Mouse (Mus musculus): Measurements from ENCODE around the gene Olfr97. TPM values are rescaled to one million over a fixed set of nuclear protein-coding genes. Genes with fewer than 3 reads are reported as not detected.

Gene Olfr97
- not detected for polyA plus RNA-seq (2014; fragmentation: Illumina TruSeq; extraction: RNeasy Lipid Tissue Mini Kit (QIAGEN cat#74804); ENCODE audit: insufficient read depth, low read depth, low replicate concordance)

DNA sequence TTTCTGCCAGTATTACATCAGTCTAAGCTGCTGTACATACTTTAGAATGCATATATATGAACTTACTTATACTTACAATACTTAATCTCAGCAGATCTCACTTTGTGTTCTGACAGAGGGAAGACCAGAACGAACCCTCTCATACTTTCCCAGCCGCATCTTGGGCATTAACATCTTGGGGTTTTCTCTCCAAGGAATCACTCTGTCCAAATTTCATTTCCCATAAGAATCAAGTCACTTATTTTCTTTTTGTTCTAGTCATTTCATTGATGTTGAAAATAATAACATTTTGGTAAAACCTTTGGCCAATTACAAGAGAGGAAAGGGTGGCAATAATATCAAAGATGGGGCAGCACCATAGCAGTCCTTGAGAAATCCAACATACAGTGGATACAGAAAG is at the start of gene Olfr97:
Gene Olfr97 (minus strand): TSS at position 101 of the 400 bp plus-strand sequence.

DNA sequence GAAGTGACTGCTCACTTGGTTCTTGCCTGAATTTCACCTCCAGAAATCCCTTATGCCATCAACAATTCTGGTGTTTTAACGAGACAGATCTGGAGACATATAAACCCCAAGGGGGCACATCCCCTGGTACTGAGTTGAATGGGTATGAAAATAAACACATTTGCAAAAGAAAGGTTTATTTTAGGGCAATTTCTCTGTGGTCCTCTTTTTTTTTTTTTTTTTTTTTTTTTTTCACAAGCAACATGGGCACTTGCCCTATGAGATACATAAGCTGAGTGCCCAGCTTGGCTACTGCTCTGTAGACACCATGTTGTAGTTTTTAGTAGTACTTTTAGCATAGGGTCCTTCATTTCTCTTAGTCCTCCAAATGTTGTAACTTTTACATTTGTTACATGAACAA is 46.2 kb upstream of the Olfr97 start, which contains the start of gene Olfr99:
Gene Olfr99 (minus strand): TSS at position 101 of the 400 bp plus-strand sequence.

DNA sequence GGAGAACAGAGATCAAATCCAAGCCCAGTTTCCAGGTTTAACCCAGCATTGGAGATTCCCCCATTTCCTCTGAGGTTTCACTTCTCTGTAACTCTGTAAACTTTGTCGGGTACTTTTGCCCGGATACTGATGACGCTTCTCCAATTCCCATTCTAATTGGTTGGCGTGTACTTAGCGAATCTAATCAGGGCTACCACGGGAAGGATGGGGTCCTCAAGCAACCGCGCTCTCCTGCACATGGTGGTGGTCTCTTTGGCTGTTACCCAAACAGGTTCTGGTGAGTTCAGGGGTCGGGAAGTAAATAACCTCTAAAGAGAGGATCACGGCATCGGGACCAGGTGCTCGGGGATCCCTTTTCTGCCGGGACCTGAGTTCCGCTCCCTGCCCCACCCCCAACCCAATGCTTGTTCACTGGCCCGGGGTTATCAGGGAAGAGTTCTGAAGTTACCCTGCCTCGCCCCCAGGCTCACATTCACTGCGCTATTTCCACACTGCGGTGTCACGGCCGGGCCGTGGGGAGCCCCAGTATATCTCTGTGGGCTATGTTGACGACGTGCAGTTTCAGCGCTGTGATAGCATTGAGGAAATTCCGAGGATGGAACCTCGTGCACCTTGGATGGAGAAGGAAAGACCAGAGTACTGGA is 33.0 kb upstream of the Olfr97 start, which contains the start of gene H2-M3:
Gene H2-M3 (plus strand): TSS at position 163 of the 644 bp plus-strand sequence.

DNA sequence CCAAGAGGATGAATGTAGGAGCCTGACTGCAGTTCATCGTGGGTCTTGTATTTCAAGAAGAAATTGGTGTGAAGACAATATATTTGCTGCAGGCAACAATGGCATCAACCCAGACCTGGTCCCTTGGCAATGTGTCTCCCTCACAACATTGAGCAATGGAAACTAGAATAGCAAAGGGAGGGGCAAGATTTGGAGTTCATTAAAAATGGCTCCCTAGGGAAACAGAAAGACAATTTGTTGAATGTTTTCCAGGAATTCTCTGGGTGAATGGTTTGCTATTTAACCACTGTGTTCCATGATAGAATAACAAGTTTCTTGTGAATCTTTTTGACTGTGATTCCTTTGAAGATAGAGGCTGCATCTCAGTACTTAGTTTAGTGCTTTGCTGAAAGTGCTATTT is 26.5 kb upstream of the Olfr97 start, which contains the start of gene Olfr98:
Gene Olfr98 (minus strand): TSS at position 124 of the 400 bp plus-strand sequence.

DNA sequence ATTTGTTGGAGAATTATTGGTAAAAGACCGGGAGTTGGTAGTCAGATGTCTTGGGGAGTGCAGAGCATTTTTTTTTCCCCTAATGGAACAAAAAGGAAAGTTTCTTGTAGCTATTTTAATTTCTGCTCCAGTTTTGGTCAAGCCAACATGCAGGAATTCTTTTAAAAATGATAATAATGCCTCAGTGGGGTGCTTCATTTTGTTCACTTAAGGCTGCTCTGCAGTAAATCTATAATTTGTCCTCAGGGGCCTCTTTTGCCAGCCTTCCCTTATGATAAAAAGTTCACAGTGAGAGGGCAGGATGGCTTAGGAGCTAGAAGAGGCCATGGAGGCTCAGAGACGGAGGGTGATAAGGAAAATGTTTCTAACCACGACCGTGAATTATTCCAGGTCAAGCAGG is 17.3 kb downstream of the Olfr97 start, which contains the start of gene Olfr96:
Gene Olfr96 (plus strand): TSS at position 301 of the 400 bp plus-strand sequence.

DNA sequence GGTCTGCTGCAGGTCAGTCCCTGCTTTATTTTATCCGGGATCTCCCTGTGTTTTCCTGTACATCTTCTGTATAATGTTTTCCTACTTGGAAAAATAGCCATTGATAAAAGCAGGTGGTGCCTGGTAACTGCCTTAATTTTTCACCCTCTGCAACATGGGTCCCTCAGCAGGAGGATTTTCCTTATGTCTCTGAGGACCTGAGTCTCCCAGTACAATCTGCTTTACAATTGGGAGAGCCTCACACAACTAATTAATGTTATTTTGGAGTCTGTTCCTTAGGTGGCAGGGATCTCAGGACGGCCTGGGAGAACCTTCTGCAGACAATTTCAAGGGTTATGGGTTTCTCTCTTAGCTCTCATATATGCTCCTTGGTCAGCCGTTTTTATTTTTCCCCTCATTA is 24.1 kb downstream of the Olfr97 start, which contains the start of gene Olfr95:
Gene Olfr95 (minus strand): TSS at position 101 of the 400 bp plus-strand sequence.

DNA sequence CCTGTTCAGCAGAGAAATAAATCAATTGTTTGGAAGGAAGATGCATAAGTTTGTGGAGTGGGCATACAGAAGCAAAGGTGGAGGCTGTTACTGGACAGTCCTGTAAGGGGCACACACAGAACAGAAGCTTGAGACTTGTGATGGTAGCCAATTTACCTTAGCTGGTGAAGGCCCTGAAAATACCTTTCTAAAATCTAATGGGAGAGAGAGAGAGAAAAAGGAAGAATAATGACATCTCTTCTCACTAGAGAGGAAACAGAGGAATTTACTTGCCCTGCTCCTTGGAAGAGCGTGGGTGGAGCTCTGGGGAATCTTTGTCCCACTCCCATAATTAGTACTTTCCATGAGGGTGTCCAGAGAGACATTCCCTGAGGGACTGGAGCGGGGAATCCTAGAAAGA is 36.2 kb downstream of the Olfr97 start, which contains the start of gene Olfr94:
Gene Olfr94 (minus strand): TSS at position 101 of the 400 bp plus-strand sequence.

DNA sequence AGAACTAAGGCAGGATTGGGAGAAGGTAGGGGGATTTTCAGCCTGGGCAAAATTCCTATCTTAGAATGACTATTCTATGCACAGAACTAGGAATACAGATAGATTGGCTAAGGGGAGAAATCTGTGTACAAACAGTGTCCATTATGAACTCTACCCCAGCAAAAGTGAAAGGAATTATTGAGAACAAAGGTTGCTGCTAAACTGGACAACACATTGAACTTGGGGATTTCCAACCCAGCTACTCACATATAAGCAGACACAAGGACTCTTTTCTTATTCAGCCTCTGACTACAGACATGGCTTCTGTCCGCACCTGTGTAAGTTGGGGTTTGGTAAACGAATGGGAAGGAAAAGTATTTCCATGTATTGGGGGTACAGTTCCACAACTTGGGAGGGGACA is 43.5 kb downstream of the Olfr97 start, which contains the start of gene Ubd:
Gene Ubd (plus strand): TSS at position 237 of the 400 bp plus-strand sequence.

Other genes starting within 250 kb of the Olfr97 start
- gene H2-M5, start 247.8 kb downstream of the Olfr97 start, polyA plus RNA-seq (2014; fragmentation: Illumina TruSeq; extraction: RNeasy Lipid Tissue Mini Kit (QIAGEN cat#74804); ENCODE audit: insufficient read depth, low read depth, low replicate concordance): 0.42 TPM
- 7.6 TPM for gene Zfp57, start 236.2 kb downstream of the Olfr97 start, polyA plus RNA-seq (2014; fragmentation: Illumina TruSeq; extraction: RNeasy Lipid Tissue Mini Kit (QIAGEN cat#74804); ENCODE audit: insufficient read depth, low read depth, low replicate concordance)
- not detected for gene Mog, start 213.9 kb downstream of the Olfr97 start, polyA plus RNA-seq (2014; fragmentation: Illumina TruSeq; extraction: RNeasy Lipid Tissue Mini Kit (QIAGEN cat#74804); ENCODE audit: insufficient read depth, low read depth, low replicate concordance)
- gene Gabbr1, start 191.4 kb downstream of the Olfr97 start, polyA plus RNA-seq (2014; fragmentation: Illumina TruSeq; extraction: RNeasy Lipid Tissue Mini Kit (QIAGEN cat#74804); ENCODE audit: insufficient read depth, low read depth, low replicate concordance): 13.0 TPM
- not detected for gene Olfr90, start 148.8 kb downstream of the Olfr97 start, polyA plus RNA-seq (2014; fragmentation: Illumina TruSeq; extraction: RNeasy Lipid Tissue Mini Kit (QIAGEN cat#74804); ENCODE audit: insufficient read depth, low read depth, low replicate concordance)
- not detected for gene Olfr91, start 139.1 kb downstream of the Olfr97 start, polyA plus RNA-seq (2014; fragmentation: Illumina TruSeq; extraction: RNeasy Lipid Tissue Mini Kit (QIAGEN cat#74804); ENCODE audit: insufficient read depth, low read depth, low replicate concordance)
- not detected for gene Olfr92, start 117.2 kb downstream of the Olfr97 start, polyA plus RNA-seq (2014; fragmentation: Illumina TruSeq; extraction: RNeasy Lipid Tissue Mini Kit (QIAGEN cat#74804); ENCODE audit: insufficient read depth, low read depth, low replicate concordance)
- not detected for gene Olfr93, start 75.8 kb downstream of the Olfr97 start, polyA plus RNA-seq (2014; fragmentation: Illumina TruSeq; extraction: RNeasy Lipid Tissue Mini Kit (QIAGEN cat#74804); ENCODE audit: insufficient read depth, low read depth, low replicate concordance)
- gene Ubd, start 43.4 kb downstream of the Olfr97 start, polyA plus RNA-seq (2014; fragmentation: Illumina TruSeq; extraction: RNeasy Lipid Tissue Mini Kit (QIAGEN cat#74804); ENCODE audit: insufficient read depth, low read depth, low replicate concordance): 0.45 TPM
- not detected for gene Olfr94, start 36.3 kb downstream of the Olfr97 start, polyA plus RNA-seq (2014; fragmentation: Illumina TruSeq; extraction: RNeasy Lipid Tissue Mini Kit (QIAGEN cat#74804); ENCODE audit: insufficient read depth, low read depth, low replicate concordance)
- not detected for gene Olfr95, start 24.2 kb downstream of the Olfr97 start, polyA plus RNA-seq (2014; fragmentation: Illumina TruSeq; extraction: RNeasy Lipid Tissue Mini Kit (QIAGEN cat#74804); ENCODE audit: insufficient read depth, low read depth, low replicate concordance)
- gene Olfr96, start 17.2 kb downstream of the Olfr97 start, polyA plus RNA-seq (2014; fragmentation: Illumina TruSeq; extraction: RNeasy Lipid Tissue Mini Kit (QIAGEN cat#74804); ENCODE audit: insufficient read depth, low read depth, low replicate concordance): not detected
- gene Olfr98, start 26.4 kb upstream of the Olfr97 start, polyA plus RNA-seq (2014; fragmentation: Illumina TruSeq; extraction: RNeasy Lipid Tissue Mini Kit (QIAGEN cat#74804); ENCODE audit: insufficient read depth, low read depth, low replicate concordance): not detected
- gene H2-M3, start 32.9 kb upstream of the Olfr97 start, polyA plus RNA-seq (2014; fragmentation: Illumina TruSeq; extraction: RNeasy Lipid Tissue Mini Kit (QIAGEN cat#74804); ENCODE audit: insufficient read depth, low read depth, low replicate concordance): 21.8 TPM
- not detected for gene Olfr99, start 46.1 kb upstream of the Olfr97 start, polyA plus RNA-seq (2014; fragmentation: Illumina TruSeq; extraction: RNeasy Lipid Tissue Mini Kit (QIAGEN cat#74804); ENCODE audit: insufficient read depth, low read depth, low replicate concordance)
- not detected for gene Olfr101, start 67.0 kb upstream of the Olfr97 start, polyA plus RNA-seq (2014; fragmentation: Illumina TruSeq; extraction: RNeasy Lipid Tissue Mini Kit (QIAGEN cat#74804); ENCODE audit: insufficient read depth, low read depth, low replicate concordance)
- gene Olfr102, start 79.7 kb upstream of the Olfr97 start, polyA plus RNA-seq (2014; fragmentation: Illumina TruSeq; extraction: RNeasy Lipid Tissue Mini Kit (QIAGEN cat#74804); ENCODE audit: insufficient read depth, low read depth, low replicate concordance): not detected
- gene Olfr103, start 102.4 kb upstream of the Olfr97 start, polyA plus RNA-seq (2014; fragmentation: Illumina TruSeq; extraction: RNeasy Lipid Tissue Mini Kit (QIAGEN cat#74804); ENCODE audit: insufficient read depth, low read depth, low replicate concordance): not detected
- not detected for gene Olfr104-ps, start 122.3 kb upstream of the Olfr97 start, polyA plus RNA-seq (2014; fragmentation: Illumina TruSeq; extraction: RNeasy Lipid Tissue Mini Kit (QIAGEN cat#74804); ENCODE audit: insufficient read depth, low read depth, low replicate concordance)
- gene Olfr105-ps, start 141.7 kb upstream of the Olfr97 start, polyA plus RNA-seq (2014; fragmentation: Illumina TruSeq; extraction: RNeasy Lipid Tissue Mini Kit (QIAGEN cat#74804); ENCODE audit: insufficient read depth, low read depth, low replicate concordance): not detected
- gene Olfr106-ps, start 153.1 kb upstream of the Olfr97 start, polyA plus RNA-seq (2014; fragmentation: Illumina TruSeq; extraction: RNeasy Lipid Tissue Mini Kit (QIAGEN cat#74804); ENCODE audit: insufficient read depth, low read depth, low replicate concordance): not detected
- not detected for gene Olfr107, start 161.9 kb upstream of the Olfr97 start, polyA plus RNA-seq (2014; fragmentation: Illumina TruSeq; extraction: RNeasy Lipid Tissue Mini Kit (QIAGEN cat#74804); ENCODE audit: insufficient read depth, low read depth, low replicate concordance)
- gene Olfr108, start 208.2 kb upstream of the Olfr97 start, polyA plus RNA-seq (2014; fragmentation: Illumina TruSeq; extraction: RNeasy Lipid Tissue Mini Kit (QIAGEN cat#74804); ENCODE audit: insufficient read depth, low read depth, low replicate concordance): not detected
- gene Olfr109, start 221.6 kb upstream of the Olfr97 start, polyA plus RNA-seq (2014; fragmentation: Illumina TruSeq; extraction: RNeasy Lipid Tissue Mini Kit (QIAGEN cat#74804); ENCODE audit: insufficient read depth, low read depth, low replicate concordance): not detected
- 0.43 TPM for gene H2-M2, start 246.2 kb upstream of the Olfr97 start, polyA plus RNA-seq (2014; fragmentation: Illumina TruSeq; extraction: RNeasy Lipid Tissue Mini Kit (QIAGEN cat#74804); ENCODE audit: insufficient read depth, low read depth, low replicate concordance)